Mouse (Mus musculus) forebrain, embryonic 10.5 days (tissue): ENCODE results near the gene Arl8a. TPM values are rescaled to one million over a fixed set of nuclear protein-coding genes. Genes with fewer than 3 reads are reported as not detected.

Source experiments
- DNase-seq: peaks from one replicate; pipeline ENCODE4 v3.0.0-alpha.2; 2017; ENCODE audit warnings: low spot score; ENCODE audit errors: extremely low spot score
- H3K27ac ChIP-seq: fragments of 300-500 bp; sonication (generic); 2 replicates; pipeline ENCODE4 v1.5.1; 2016; ENCODE audit warnings: mild to moderate bottlenecking
- H3K27me3 ChIP-seq: fragments of 300-500 bp; sonication (generic); 2 replicates; pipeline ENCODE4 v1.6.1; 2016; ENCODE audit warnings: mild to moderate bottlenecking; ENCODE audit not compliant: poor library complexity, severe bottlenecking
- H3K36me3 ChIP-seq: fragments of 300-500 bp; sonication (generic); replicated peaks from 2 replicates; pipeline ENCODE4 v1.6.1; 2016; ENCODE audit warnings: mild to moderate bottlenecking, moderate library complexity
- H3K4me1 ChIP-seq: fragments of 300-500 bp; sonication (generic); 2 replicates; pipeline ENCODE4 v1.6.1; 2016
- H3K4me3 ChIP-seq: fragments of 300-500 bp; sonication (generic); 2 replicates; pipeline ENCODE4 v1.5.1; 2016; ENCODE audit warnings: mild to moderate bottlenecking, moderate library complexity
- H3K9me3 ChIP-seq: fragments of 300-500 bp; sonication (generic); 2 replicates; pipeline ENCODE4 v1.6.1; 2016; ENCODE audit warnings: mild to moderate bottlenecking, moderate library complexity
- WGBS: fragments of 180-500 bp; shearing (Covaris S2); methylation state at CpG from one replicate; pipeline ENCODE4 v1.1.7; 2016; 5-methylcytosine and 5-hydroxymethylcytosine counted together
- polyA plus RNA-seq: library from polyadenylated mRNA; unstranded; fragments of >200 nt; fragmentation: Nextera tagmentation; extraction: Ambion mirVana; gene quantifications from 2 replicates; pipeline ENCODE4 v1.2.1, GENCODE M21; 2016

Gene Arl8a
- polyA plus RNA-seq, 1 experiment from 2014 or later = 39.2 TPM

DNA sequence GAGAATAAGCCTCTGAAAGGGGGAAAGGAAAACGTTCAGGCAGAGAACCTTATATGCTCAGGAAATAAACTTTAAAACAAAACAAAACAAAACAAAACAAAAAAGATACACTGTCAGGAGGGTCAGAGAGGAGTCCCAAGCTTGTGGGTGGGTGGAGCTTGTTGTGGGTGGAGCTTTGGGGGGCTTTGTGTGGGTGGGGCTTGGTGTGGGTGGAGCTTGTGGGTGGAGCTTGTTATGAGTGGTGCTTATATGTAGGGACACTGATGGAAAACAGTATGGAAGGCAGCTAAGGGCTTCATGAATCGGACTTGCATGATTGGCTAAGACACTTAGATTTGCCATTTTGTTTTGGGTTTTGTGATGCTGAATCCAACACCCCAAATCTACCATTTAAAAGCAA lies 6.7 kb upstream of the Arl8a start:
- Histone ChIP-seq H3K4me1 (no peaks in the 10 kb centered on the region), H3K27ac (no peak overlapping the region), H3K27me3 (peaks cover 23% of the 10 kb centered on the region), H3K4me3 (no peak overlapping the region), H3K9me3 (no peaks in the 10 kb centered on the region), H3K36me3 (no peaks in the 10 kb centered on the region)
- no peak for DNase-seq
- 77% methylated on average over 2 of the region's 2 CpGs for WGBS

DNA sequence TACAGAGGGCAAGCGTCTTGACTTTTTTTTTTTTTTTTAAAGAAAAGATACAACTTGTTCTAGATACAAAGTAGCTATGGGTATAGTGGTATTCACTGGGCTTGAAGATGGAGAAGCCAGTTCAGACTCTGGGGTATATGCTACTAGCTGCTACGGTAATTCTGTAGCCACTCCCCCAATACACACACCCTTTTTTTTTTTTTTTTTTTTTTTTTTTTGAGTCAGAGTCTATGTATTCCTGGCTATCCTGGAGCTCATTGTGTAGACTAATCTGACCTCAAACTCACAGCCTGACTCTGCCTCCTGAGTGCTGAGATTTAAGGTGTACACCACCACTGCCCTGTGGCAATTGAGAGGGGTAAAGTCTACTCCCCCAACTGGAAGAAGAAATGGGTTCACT lies 4.2 kb upstream of the Arl8a start:
- no peak for DNase-seq
- Histone ChIP-seq H3K9me3 (no peaks in the 10 kb centered on the region), H3K27ac (no peak overlapping the region), H3K36me3 (no peaks in the 10 kb centered on the region), H3K4me1 (peaks cover 11% of the 10 kb centered on the region), H3K4me3 (no peak overlapping the region), H3K27me3 (peaks cover 35% of the 10 kb centered on the region)
- WGBS = 86% methylated on average over 2 of the region's 2 CpGs

DNA sequence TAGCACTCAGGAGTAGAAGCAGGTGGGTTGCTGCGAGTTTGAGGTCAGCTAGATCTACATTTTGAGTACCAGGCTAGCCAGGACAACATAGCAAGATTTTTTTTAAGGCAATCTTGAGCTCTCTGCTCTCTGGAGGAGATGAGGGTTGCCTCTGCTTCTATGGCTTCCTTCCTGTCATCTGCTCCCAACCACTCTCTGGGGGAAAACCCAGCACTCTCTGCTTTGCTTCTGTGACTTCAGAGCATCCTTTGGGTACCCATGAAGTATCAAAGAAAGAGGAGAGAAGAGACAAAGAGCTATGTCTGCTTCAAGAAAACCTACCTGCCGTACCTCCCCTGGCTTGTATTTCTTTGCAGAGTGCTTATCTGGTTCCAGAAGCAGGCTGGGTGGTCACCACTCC lies 2.7 kb upstream of the Arl8a start:
- H3K9me3 ChIP-seq = no peaks in the 10 kb centered on the region
- 80% methylated on average over 2 of the region's 2 CpGs for WGBS
- no peak overlapping the region for H3K27ac ChIP-seq
- no peak overlapping the region for H3K4me3 ChIP-seq
- no peaks in the 10 kb centered on the region for H3K36me3 ChIP-seq
- DNase-seq = no peak
- H3K27me3 ChIP-seq = peaks cover 35% of the 10 kb centered on the region
- peaks cover 26% of the 10 kb centered on the region for H3K4me1 ChIP-seq

DNA sequence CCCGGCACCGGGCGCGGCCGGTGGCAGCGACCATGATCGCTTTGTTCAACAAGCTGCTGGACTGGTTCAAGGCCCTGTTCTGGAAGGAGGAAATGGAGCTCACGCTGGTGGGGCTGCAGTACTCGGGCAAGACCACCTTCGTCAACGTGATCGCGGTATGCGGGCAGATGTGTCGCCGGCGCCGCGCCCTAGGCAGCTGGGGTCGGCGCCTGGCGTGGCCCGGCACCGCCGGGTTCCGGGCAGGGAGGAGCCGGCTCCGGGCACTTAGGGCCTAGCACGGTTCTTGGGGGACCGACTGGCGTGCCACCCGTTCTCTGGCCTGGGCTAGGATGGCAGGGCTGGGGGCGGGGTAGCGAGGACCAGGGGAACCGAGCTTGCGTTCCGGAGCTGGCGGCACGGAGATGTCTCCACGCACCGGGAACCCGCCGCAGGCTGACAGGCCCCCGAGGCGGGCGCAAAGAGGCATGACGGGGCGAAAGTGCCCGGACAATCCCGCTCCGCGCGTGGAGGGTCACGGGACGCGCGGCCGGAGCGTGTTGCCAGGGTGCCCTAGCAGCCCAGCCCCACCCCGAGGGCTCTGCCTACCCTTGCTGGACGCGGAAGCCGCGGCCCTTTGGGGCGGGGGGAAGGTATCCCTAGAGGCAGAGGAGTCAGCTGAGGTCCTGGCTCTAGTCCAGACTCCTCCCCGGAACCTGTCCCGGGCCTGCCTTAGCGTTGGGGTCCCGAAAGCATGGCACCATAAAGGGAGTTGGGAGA lies 500 bp downstream of the Arl8a start:
- peak; percentile 70 for DNase-seq
- peak overlapping the region; percentile 96 for H3K4me3 ChIP-seq
- peaks cover 35% of the 10 kb centered on the region for H3K27me3 ChIP-seq
- no peaks in the 10 kb centered on the region for H3K9me3 ChIP-seq
- under 1% methylated on average over 69 of the region's 69 CpGs for WGBS
- peak overlapping the region; percentile 92 for H3K27ac ChIP-seq
- peaks cover 12% of the 10 kb centered on the region for H3K36me3 ChIP-seq
- H3K4me1 ChIP-seq = peaks cover 28% of the 10 kb centered on the region

DNA sequence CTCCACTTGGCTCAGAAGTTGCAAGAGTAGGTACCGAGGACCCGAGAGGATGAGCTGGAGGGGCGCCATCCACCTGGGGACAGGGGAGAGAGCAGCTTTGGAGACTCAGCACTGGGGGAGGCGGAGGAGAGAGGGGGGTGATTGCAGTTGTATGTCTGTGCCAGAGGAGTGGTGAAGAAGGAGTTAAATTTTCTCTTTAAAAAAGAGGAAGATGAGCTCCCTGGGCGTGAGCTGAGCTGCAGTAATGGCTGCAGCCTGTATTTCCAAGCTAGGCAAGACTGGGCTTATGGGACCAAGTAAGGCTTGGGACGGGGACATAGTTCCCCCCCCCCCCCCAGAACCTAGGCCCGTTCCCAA lies 1.1 kb downstream of the Arl8a start:
- H3K9me3 ChIP-seq = no peaks in the 10 kb centered on the region
- H3K4me1 ChIP-seq = peaks cover 28% of the 10 kb centered on the region
- H3K27me3 ChIP-seq = peaks cover 34% of the 10 kb centered on the region
- 4% methylated on average over 7 of the region's 7 CpGs for WGBS
- H3K36me3 ChIP-seq = peaks cover 17% of the 10 kb centered on the region
- H3K27ac ChIP-seq = peak overlapping the region; percentile 92
- H3K4me3 ChIP-seq = peak overlapping the region; percentile 96
- no peak for DNase-seq

DNA sequence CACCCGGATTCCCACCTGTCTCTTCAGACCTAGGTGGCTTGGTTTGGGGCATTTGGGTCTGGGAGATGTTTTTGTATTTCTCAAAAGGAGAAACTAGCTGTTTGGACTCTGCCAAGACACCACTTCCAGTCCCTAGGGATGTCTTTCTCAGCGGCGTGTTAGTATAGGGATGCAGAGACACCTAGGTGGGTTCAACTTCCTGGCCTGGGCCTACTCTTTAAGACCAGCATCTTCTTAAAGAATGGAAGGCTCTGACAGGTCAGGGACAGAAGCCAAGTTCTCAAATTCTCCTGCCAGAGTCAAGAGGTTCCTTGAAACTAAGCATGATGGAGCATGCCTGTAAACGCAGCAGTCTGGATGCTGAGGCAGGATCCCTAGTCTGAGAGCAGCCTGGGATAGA lies 1.9 kb downstream of the Arl8a start:
- WGBS = 83% methylated on average over 4 of the region's 4 CpGs
- Histone ChIP-seq H3K27me3 (peaks cover 26% of the 10 kb centered on the region), H3K27ac (no peak overlapping the region), H3K4me3 (peak overlapping the region; percentile 96), H3K4me1 (peaks cover 28% of the 10 kb centered on the region), H3K9me3 (no peaks in the 10 kb centered on the region), H3K36me3 (peaks cover 18% of the 10 kb centered on the region)
- DNase-seq = no peak

DNA sequence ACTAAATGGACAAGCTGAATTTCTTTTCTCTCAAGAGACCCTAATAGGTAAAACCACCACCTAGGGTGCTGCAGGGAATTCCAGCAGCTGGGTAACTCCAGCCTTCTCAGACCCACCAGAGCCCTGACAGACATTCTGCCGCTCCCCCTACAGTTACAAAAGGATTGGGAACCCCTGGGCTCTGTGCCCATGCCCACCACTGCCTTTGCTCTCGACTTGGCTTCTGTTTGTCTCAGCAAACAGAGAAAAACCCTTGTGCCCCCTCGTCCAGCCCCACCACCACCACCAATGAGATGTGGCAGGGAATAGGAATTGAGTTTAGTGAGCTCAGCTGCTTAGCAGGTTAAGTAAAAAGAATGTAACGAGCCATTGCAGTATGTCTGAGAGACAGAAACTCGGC lies 2.4 kb downstream of the Arl8a start:
- 82% methylated on average over 5 of the region's 5 CpGs for WGBS
- Histone ChIP-seq H3K4me3 (no peak overlapping the region), H3K9me3 (no peaks in the 10 kb centered on the region), H3K27me3 (peaks cover 21% of the 10 kb centered on the region), H3K36me3 (peaks cover 18% of the 10 kb centered on the region), H3K4me1 (peaks cover 31% of the 10 kb centered on the region), H3K27ac (no peak overlapping the region)
- no peak for DNase-seq

DNA sequence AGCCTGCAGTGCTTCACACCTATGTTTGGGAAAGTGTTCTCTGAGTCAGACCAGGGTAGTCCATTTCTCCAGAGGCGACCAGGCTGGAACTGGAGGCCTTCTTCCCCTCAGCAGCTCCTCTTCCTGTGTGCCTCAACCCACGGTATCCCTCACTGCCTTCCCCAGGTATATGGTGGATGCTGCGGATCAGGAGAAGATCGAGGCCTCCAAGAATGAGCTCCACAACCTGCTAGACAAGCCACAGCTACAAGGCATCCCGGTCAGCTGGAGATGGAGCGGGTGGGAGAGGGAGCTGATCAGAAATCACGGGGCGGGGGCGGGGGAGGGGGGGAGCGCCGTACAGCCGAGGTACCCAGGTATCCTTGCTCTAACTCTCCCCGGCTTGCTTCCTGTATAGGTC lies 7.4 kb downstream of the Arl8a start:
- no peaks in the 10 kb centered on the region for H3K9me3 ChIP-seq
- 19% methylated on average over 13 of the region's 13 CpGs for WGBS

DNA sequence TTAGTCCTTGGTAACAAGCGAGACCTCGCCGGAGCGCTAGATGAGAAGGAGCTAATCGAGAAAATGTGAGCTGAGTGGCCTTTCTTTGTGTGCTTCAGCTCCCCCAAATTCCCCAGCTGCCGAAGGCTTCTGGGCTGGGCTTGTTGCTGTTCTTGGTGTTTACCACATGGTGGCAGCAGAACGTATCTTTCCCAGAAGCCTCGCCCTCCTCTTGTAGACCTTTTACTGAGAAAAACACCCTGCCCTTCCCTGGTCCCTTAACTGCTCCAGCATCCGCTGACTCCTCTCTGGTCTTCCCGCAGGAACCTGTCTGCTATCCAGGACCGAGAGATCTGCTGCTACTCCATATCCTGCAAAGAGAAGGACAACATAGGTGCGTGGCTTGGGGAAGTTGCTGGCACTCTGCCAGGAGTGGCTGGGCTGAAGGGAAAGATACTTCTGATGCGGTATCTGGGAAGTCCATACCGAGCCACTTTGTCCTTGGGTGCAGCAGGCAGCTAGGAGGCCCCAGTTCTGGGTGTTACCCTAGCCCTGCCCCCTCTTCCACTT lies 7.9 kb downstream of the Arl8a start:
- Histone ChIP-seq H3K36me3 (peaks cover 46% of the 10 kb centered on the region), H3K27ac (peak overlapping the region; percentile 86), H3K4me3 (peak overlapping the region; percentile 42), H3K9me3 (no peaks in the 10 kb centered on the region), H3K4me1 (peaks cover 29% of the 10 kb centered on the region), H3K27me3 (no peaks in the 10 kb centered on the region)
- DNase-seq = peak; percentile 79
- 3% methylated on average over 14 of the region's 14 CpGs for WGBS

More for the DNA sequence above, 7.4 kb downstream of the Arl8a start:
- DNase-seq = no peak
- peaks cover 25% of the 10 kb centered on the region for H3K4me1 ChIP-seq
- H3K4me3 ChIP-seq = peak overlapping the region; percentile 42
- H3K27me3 ChIP-seq = no peaks in the 10 kb centered on the region
- H3K27ac ChIP-seq = peak overlapping the region; percentile 86
- H3K36me3 ChIP-seq = peaks cover 46% of the 10 kb centered on the region

DNA sequence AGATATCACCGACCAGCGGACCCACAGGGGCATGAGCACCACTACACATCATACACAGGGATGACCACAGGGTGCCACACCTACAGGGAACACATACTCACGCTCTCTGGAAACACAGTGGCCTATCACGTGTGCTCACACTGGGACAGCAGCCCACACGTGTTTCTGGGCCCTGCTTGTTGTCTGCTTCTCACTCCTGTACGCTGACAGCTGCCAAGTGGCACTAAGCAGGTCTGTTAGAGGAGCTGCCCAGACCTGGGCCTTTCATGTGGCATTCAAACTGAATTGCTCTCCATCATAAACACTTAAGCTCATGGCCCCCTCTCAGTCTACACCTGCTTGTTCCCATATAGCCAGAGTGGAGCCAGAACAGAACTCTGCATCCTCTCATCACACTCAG lies 9.7 kb downstream of the Arl8a start:
- H3K9me3 ChIP-seq = no peaks in the 10 kb centered on the region
- no peak overlapping the region for H3K27ac ChIP-seq
- WGBS = 89% methylated on average over 6 of the region's 6 CpGs
- no peaks in the 10 kb centered on the region for H3K27me3 ChIP-seq
- no peak for DNase-seq
- peaks cover 39% of the 10 kb centered on the region for H3K36me3 ChIP-seq
- no peak overlapping the region for H3K4me3 ChIP-seq
- H3K4me1 ChIP-seq = peaks cover 33% of the 10 kb centered on the region

DNA sequence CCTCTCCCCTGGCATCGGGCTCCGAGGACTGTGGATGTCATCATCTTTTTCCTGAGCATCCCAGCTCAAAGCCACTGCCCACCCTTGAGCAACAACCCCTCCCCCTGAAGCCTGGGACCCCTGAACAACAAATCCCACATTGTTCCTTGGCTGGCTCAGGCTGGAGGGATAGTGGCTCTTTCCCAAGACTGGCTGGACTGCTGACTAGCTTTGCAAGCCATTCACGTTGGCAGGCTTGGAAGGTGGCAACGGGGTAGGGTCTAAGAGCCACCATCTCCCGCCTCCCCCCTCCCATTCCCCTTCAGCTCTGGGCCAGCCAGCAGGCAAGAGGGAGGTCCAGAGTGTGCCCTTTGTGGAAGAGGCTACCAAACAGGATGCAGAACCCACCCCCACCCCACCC lies 12.0 kb downstream of the Arl8a start:
- Histone ChIP-seq H3K27ac (peak overlapping the region; percentile 69), H3K27me3 (no peaks in the 10 kb centered on the region), H3K36me3 (peaks cover 28% of the 10 kb centered on the region), H3K4me3 (no peak overlapping the region), H3K4me1 (peaks cover 38% of the 10 kb centered on the region), H3K9me3 (no peaks in the 10 kb centered on the region)
- WGBS = 65% methylated on average over 5 of the region's 5 CpGs
- no peak for DNase-seq

DNA sequence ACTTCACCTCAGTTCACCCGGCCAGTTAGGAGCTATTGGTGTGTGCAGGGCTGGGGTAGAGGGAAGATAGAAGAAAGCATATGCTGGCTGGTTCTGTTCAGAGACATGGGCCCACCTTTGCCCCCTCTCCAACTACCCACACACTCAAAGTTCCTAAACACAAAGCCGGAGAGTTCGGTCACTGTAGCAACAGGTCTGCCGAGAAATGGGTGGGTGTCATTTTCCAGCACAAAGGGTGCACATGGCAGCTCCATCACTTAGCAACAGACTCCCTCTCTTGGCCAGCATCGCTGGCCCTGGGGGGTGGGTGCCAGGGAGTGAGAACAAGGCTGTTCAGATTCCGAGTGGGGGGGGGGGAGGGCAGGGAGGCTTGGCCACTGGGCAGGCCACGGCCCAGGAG lies 12.4 kb downstream of the Arl8a start:
- peak overlapping the region; percentile 69 for H3K27ac ChIP-seq
- DNase-seq = no peak
- 72% methylated on average over 7 of the region's 7 CpGs for WGBS

DNA sequence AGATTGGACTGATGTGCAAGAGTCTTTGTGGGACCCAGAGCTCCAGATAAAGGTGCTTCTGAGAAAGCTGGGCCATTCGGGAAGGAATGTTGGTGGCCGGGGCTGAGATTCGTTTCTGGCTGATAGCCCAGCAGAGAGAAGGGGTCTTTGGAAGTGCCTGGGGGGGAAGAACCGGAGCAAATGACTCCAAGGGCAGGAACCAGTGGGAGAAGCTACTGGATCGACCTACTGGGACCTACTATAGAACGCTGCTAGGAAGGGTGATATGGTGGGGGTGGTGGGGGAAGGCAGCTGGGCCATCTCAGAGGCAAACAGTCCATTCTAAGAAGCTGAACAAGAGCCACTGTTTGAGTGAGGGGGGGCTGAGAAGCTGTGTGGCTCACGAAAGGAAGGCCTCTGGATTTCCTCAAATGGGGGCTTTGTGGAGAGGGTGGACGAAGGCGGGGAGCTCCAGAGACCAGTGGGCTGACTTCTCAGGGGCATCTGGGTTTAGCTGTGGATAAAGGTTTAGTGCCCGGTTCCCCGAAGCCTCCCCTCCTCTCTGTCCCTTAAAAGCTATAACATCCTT lies 13.0 kb downstream of the Arl8a start:
- no peaks in the 10 kb centered on the region for H3K27me3 ChIP-seq
- no peak for DNase-seq
- WGBS = 87% methylated on average over 11 of the region's 11 CpGs
- peak overlapping the region; percentile 69 for H3K27ac ChIP-seq
- H3K36me3 ChIP-seq = peaks cover 26% of the 10 kb centered on the region
- no peaks in the 10 kb centered on the region for H3K9me3 ChIP-seq
- H3K4me3 ChIP-seq = no peak overlapping the region
- H3K4me1 ChIP-seq = peaks cover 28% of the 10 kb centered on the region

More for the DNA sequence above, 12.4 kb downstream of the Arl8a start:
- peaks cover 34% of the 10 kb centered on the region for H3K4me1 ChIP-seq
- H3K27me3 ChIP-seq = no peaks in the 10 kb centered on the region
- peaks cover 28% of the 10 kb centered on the region for H3K36me3 ChIP-seq
- H3K4me3 ChIP-seq = no peak overlapping the region
- H3K9me3 ChIP-seq = no peaks in the 10 kb centered on the region
